Mouse (Mus musculus) lung, embryonic 14.5 days (tissue): ENCODE data around the gene Fat4. TPM values are rescaled to one million over a fixed set of nuclear protein-coding genes. Genes with fewer than 3 reads are reported as not detected.

Source experiments
- ATAC-seq: fragments of 200-750 bp; cut with Nextera tagmentation; 2 replicates; pipeline ENCODE4 v1.8.0; 2017; ENCODE audit warnings: mild to moderate bottlenecking, moderate TSS enrichment, moderate library complexity; ENCODE audit not compliant: insufficient read depth
- DNase-seq: peaks from one replicate; pipeline ENCODE4 v3.0.0-alpha.2; 2015
- H3K27ac ChIP-seq: fragments of 300-500 bp; sonication (generic); 2 replicates; pipeline ENCODE4 v1.5.1; 2014; ENCODE audit warnings: low read depth, mild to moderate bottlenecking, moderate library complexity
- H3K27me3 ChIP-seq: fragments of 300-500 bp; sonication (generic); 2 replicates; pipeline ENCODE4 v1.6.1; 2014; ENCODE audit warnings: low read length, control low read depth; ENCODE audit not compliant: insufficient read depth
- H3K36me3 ChIP-seq: fragments of 300-500 bp; sonication (generic); 2 replicates; pipeline ENCODE4 v1.6.1; 2014; ENCODE audit warnings: control low read depth; ENCODE audit not compliant: insufficient read depth
- H3K4me1 ChIP-seq: fragments of 300-500 bp; sonication (generic); 2 replicates; pipeline ENCODE4 v1.6.1; 2014; ENCODE audit warnings: antibody characterized with exemption, control low read depth; ENCODE audit not compliant: insufficient read depth
- H3K4me2 ChIP-seq: fragments of 300-500 bp; sonication (generic); 2 replicates; pipeline ENCODE4 v1.6.1; 2014; ENCODE audit warnings: mild to moderate bottlenecking
- H3K4me3 ChIP-seq: fragments of 300-500 bp; sonication (generic); 2 replicates; pipeline ENCODE4 v1.5.1; 2014; ENCODE audit warnings: low read depth, low read length
- H3K9ac ChIP-seq: fragments of 300-500 bp; sonication (generic); 2 replicates; pipeline ENCODE4 v1.6.1; 2014
- H3K9me3 ChIP-seq: fragments of 300-500 bp; sonication (generic); 2 replicates; pipeline ENCODE4 v1.6.1; 2016; ENCODE audit warnings: low read depth, low read length, control low read depth
- CTCF ChIP-seq: IDR thresholded peaks from 2 replicates; pipeline ENCODE4 v1.5.1; 2016; ENCODE audit warnings: antibody characterized with exemption, low read depth
- WGBS: fragments of 180-500 bp; shearing (Covaris S2); extraction: QIAGEN DNeasy Blood & Tissue Kit; methylation state at CpG from one replicate; pipeline ENCODE4 v1.1.7; 2014; 5-methylcytosine and 5-hydroxymethylcytosine counted together
- polyA plus RNA-seq: library from polyadenylated mRNA; unstranded; fragments of >200 nt; fragmentation: Nextera tagmentation; extraction: Ambion mirVana; gene quantifications from 2 replicates; pipeline ENCODE4 v1.2.1, GENCODE M21; 2014

The Fat4 gene
- polyA plus RNA-seq, 1 experiment from 2014 or later, result 9.3 TPM

GRCm38 (mm10) chr3:39017633-39018032 is 130.9 kb downstream of the Fat4 start:
- DNase-seq, result peak; percentile 27
- ATAC-seq, result no peak
- 52% methylated on average over 1 of the region's 1 CpGs for WGBS
- H3K9me3 ChIP-seq, result no peaks in the 10 kb centered on the region
- H3K36me3 ChIP-seq, result peaks cover 3% of the 10 kb centered on the region; the same call in 1 of the 2 replicates
- no peaks in the 10 kb centered on the region for H3K4me1 ChIP-seq
- H3K27me3 ChIP-seq, result no peaks in the 10 kb centered on the region
- H3K4me2 ChIP-seq, result no peak overlapping the region
- no peak for TF ChIP-seq CTCF
- no peak overlapping the region for H3K4me3 ChIP-seq
- H3K27ac ChIP-seq, result no peak overlapping the region
- H3K9ac ChIP-seq, result no peak overlapping the region

GRCm38 (mm10) chr3:39036113-39036512 is 149.4 kb downstream of the Fat4 start:
- no peak for DNase-seq
- no peak overlapping the region for H3K9ac ChIP-seq
- H3K27me3 ChIP-seq, result no peaks in the 10 kb centered on the region
- H3K4me1 ChIP-seq, result no peaks in the 10 kb centered on the region
- no peaks in the 10 kb centered on the region for H3K9me3 ChIP-seq
- TF ChIP-seq CTCF, result no peak
- no peak overlapping the region for H3K4me3 ChIP-seq
- 42% methylated on average over 2 of the region's 2 CpGs for WGBS
- ATAC-seq, result no peak
- no peaks in the 10 kb centered on the region for H3K36me3 ChIP-seq
- H3K27ac ChIP-seq, result no peak overlapping the region
- H3K4me2 ChIP-seq, result no peak overlapping the region

- H3K9me3 ChIP-seq, result no peaks in the 10 kb centered on the region
- no peak overlapping the region for H3K4me2 ChIP-seq
- 27% methylated on average over 4 of the region's 4 CpGs for WGBS
- DNase-seq (peak; percentile 82), ATAC-seq (peak; percentile 69)
- no peak overlapping the region for H3K4me3 ChIP-seq
- H3K9ac ChIP-seq, result no peak overlapping the region
- no peaks in the 10 kb centered on the region for H3K36me3 ChIP-seq
- H3K27me3 ChIP-seq, result no peaks in the 10 kb centered on the region
- TF ChIP-seq CTCF, result no peak
- no peak overlapping the region for H3K27ac ChIP-seq
- H3K4me1 ChIP-seq, result 0 out of 2 replicates have a peak, but pooled peaks cover 2% of the 10 kb centered on the region
These were observed 159.7 kb downstream of the Fat4 start for GRCm38 (mm10) chr3:39046425-39046824.

- TF ChIP-seq CTCF, result no peak
These were observed 161.0 kb downstream of the Fat4 start for GRCm38 (mm10) chr3:39047621-39048303.

GRCm38 (mm10) chr3:39048304-39048667 is 161.5 kb downstream of the Fat4 start:
- H3K4me3 ChIP-seq, result no peak overlapping the region
- no peak overlapping the region for H3K27ac ChIP-seq
- H3K4me1 ChIP-seq, result 0 out of 2 replicates have a peak, but pooled peaks cover 2% of the 10 kb centered on the region
- 62% methylated on average over 5 of the region's 5 CpGs for WGBS
- ATAC-seq (no peak), DNase-seq (no peak)
- no peak overlapping the region for H3K4me2 ChIP-seq
- no peak overlapping the region for H3K9ac ChIP-seq
- no peaks in the 10 kb centered on the region for H3K9me3 ChIP-seq
- TF ChIP-seq CTCF, result no peak
- H3K36me3 ChIP-seq, result no peaks in the 10 kb centered on the region
- H3K27me3 ChIP-seq, result no peaks in the 10 kb centered on the region

More at GRCm38 (mm10) chr3:39047621-39048303, 161.0 kb downstream of the Fat4 start:
- H3K9me3 ChIP-seq, result no peaks in the 10 kb centered on the region
- no peak overlapping the region for H3K9ac ChIP-seq
- H3K27me3 ChIP-seq, result no peaks in the 10 kb centered on the region
- H3K27ac ChIP-seq, result no peak overlapping the region
- no peak overlapping the region for H3K4me2 ChIP-seq
- DNase-seq (no peak), ATAC-seq (no peak; the same call in 1 of the 2 replicates)
- 61% methylated on average over 10 of the region's 10 CpGs for WGBS
- no peak overlapping the region for H3K4me3 ChIP-seq
- H3K36me3 ChIP-seq, result no peaks in the 10 kb centered on the region
- 0 out of 2 replicates have a peak, but pooled peaks cover 2% of the 10 kb centered on the region for H3K4me1 ChIP-seq

GRCm38 (mm10) chr3:39050130-39050529 is 163.4 kb downstream of the Fat4 start:
- H3K9me3 ChIP-seq, result no peaks in the 10 kb centered on the region
- H3K4me2 ChIP-seq, result no peak overlapping the region
- 74% methylated on average over 1 of the region's 1 CpGs for WGBS
- no peaks in the 10 kb centered on the region for H3K27me3 ChIP-seq
- no peak overlapping the region for H3K9ac ChIP-seq
- H3K36me3 ChIP-seq, result no peaks in the 10 kb centered on the region
- 0 out of 2 replicates have a peak, but pooled peaks cover 2% of the 10 kb centered on the region for H3K4me1 ChIP-seq
- ATAC-seq (no peak), DNase-seq (no peak)
- no peak overlapping the region for H3K4me3 ChIP-seq
- no peak overlapping the region for H3K27ac ChIP-seq
- no peak for TF ChIP-seq CTCF

- Histone ChIP-seq H3K36me3 (no peaks in the 10 kb centered on the region), H3K4me2 (no peak overlapping the region), H3K27ac (no peak overlapping the region), H3K9ac (no peak overlapping the region), H3K27me3 (no peaks in the 10 kb centered on the region), H3K4me3 (no peak overlapping the region), H3K9me3 (no peaks in the 10 kb centered on the region), H3K4me1 (no peaks in the 10 kb centered on the region)
- ATAC-seq, result 0 out of 2 replicates have a peak, but pooled peaks have one; percentile 28
- WGBS, result 27% methylated on average over 6 of the region's 6 CpGs
- DNase-seq, result peak; percentile 75
- TF ChIP-seq CTCF, result no peak
These were observed 166.3 kb downstream of the Fat4 start for GRCm38 (mm10) chr3:39053072-39053471.
